Mouse (Mus musculus) small intestine, adult 2 months (tissue): Measurements from ENCODE around the gene Hivep3. TPM values are rescaled to one million over a fixed set of nuclear protein-coding genes. Genes with fewer than 3 reads are reported as not detected.
A peak's percentile ranks its signal among the peaks of the same experiment; 100 is the strongest.

ENCODE experiments used
- H3K27ac ChIP-seq: fragments of 200-500 bp; 2 replicates; pipeline ENCODE4 v1.5.1; 2012; ENCODE audit warnings: low read depth, low read length, control low read depth, inconsistent platforms; ENCODE audit not compliant: insufficient read depth
- H3K27me3 ChIP-seq: fragments of 200-500 bp; 2 replicates; pipeline ENCODE4 v1.6.1; 2012; ENCODE audit warnings: mild to moderate bottlenecking, moderate library complexity, low read length, inconsistent platforms; ENCODE audit not compliant: control insufficient read depth, insufficient read depth
- H3K36me3 ChIP-seq: fragments of 200-500 bp; 2 replicates; pipeline ENCODE4 v1.6.1; 2012; ENCODE audit warnings: mild to moderate bottlenecking, low read length, control low read depth, inconsistent platforms; ENCODE audit not compliant: control insufficient read depth, insufficient read depth
- H3K4me1 ChIP-seq: fragments of 200-500 bp; 2 replicates; pipeline ENCODE4 v1.6.1; 2012; ENCODE audit warnings: low read length, inconsistent platforms, mixed read lengths; ENCODE audit not compliant: control insufficient read depth, insufficient read depth, insufficient read length
- H3K4me3 ChIP-seq: fragments of 200-500 bp; 2 replicates; pipeline ENCODE4 v1.5.1; 2012; ENCODE audit warnings: low read depth, mild to moderate bottlenecking, control low read depth, inconsistent platforms, low read length, moderate library complexity
- CTCF ChIP-seq: fragments of 200-500 bp; IDR thresholded peaks from 2 replicates; pipeline ENCODE4 v1.5.1; 2012; ENCODE audit warnings: low read depth, mild to moderate bottlenecking, control low read depth, inconsistent platforms, low read length, moderate library complexity, mixed read lengths; ENCODE audit not compliant: insufficient replicate concordance, insufficient read length; ENCODE audit errors: extremely low read depth
- POLR2A ChIP-seq: fragments of 200-500 bp; IDR thresholded peaks from 2 replicates; pipeline ENCODE4 v1.6.1; 2012; ENCODE audit warnings: low read depth, mild to moderate bottlenecking, control low read depth, inconsistent platforms, low read length, moderate library complexity
- WGBS: fragments of 180-500 bp; shearing (Covaris S2); methylation state at CpG from one replicate; pipeline ENCODE4 v1.1.7; 2018; 5-methylcytosine and 5-hydroxymethylcytosine counted together
- polyA plus RNA-seq: library from polyadenylated mRNA; depleted of rRNA; stranded (reverse); fragments of >200 nt; gene quantifications from 2 replicates; pipeline ENCODE4 v1.2.3, GENCODE M21; 2012

The Hivep3 gene
- polyA plus RNA-seq, 1 experiment, result 3.3 TPM

GRCm38 (mm10) chr4:119973729-119974605 is 240.4 kb downstream of the Hivep3 start:
- H3K27ac ChIP-seq, result no peak overlapping the region
- no peak overlapping the region for H3K4me3 ChIP-seq
- 83% methylated on average over 9 of the region's 9 CpGs for WGBS
- H3K4me1 ChIP-seq, result no peaks in the 10 kb centered on the region
- H3K36me3 ChIP-seq, result no peaks in the 10 kb centered on the region
- no peaks in the 10 kb centered on the region for H3K27me3 ChIP-seq
- no peak for TF ChIP-seq POLR2A
- TF ChIP-seq CTCF, result no peak

GRCm38 (mm10) chr4:119975242-119975641 is 241.7 kb downstream of the Hivep3 start:
- Histone ChIP-seq H3K27me3 (no peaks in the 10 kb centered on the region), H3K4me3 (no peak overlapping the region), H3K36me3 (no peaks in the 10 kb centered on the region), H3K27ac (no peak overlapping the region), H3K4me1 (no peaks in the 10 kb centered on the region)
- TF ChIP-seq POLR2A (no peak), CTCF (no peak)
- WGBS, result 74% methylated on average over 10 of the region's 10 CpGs

- Histone ChIP-seq H3K27me3 (no peaks in the 10 kb centered on the region), H3K36me3 (no peaks in the 10 kb centered on the region), H3K4me3 (no peak overlapping the region), H3K27ac (no peak overlapping the region), H3K4me1 (no peaks in the 10 kb centered on the region)
- 68% methylated on average over 12 of the region's 12 CpGs for WGBS
- no peak for TF ChIP-seq POLR2A
- TF ChIP-seq CTCF, result no peak
Observed at GRCm38 (mm10) chr4:119975822-119976221, 242.2 kb downstream of the Hivep3 start.

- WGBS, result 24% methylated on average over 3 of the region's 3 CpGs
Observed at GRCm38 (mm10) chr4:119976428-119977168, 243.0 kb downstream of the Hivep3 start.

GRCm38 (mm10) chr4:119977817-119978491 is 244.4 kb downstream of the Hivep3 start:
- H3K36me3 ChIP-seq, result no peaks in the 10 kb centered on the region
- WGBS, result 62% methylated on average over 7 of the region's 7 CpGs
- H3K27ac ChIP-seq, result 0 out of 2 replicates have a peak overlapping the region, but pooled peaks have one; percentile 9

More at GRCm38 (mm10) chr4:119976428-119977168, 243.0 kb downstream of the Hivep3 start:
- Histone ChIP-seq H3K36me3 (no peaks in the 10 kb centered on the region), H3K4me3 (no peak overlapping the region), H3K4me1 (no peaks in the 10 kb centered on the region), H3K27ac (no peak overlapping the region), H3K27me3 (no peaks in the 10 kb centered on the region)
- TF ChIP-seq POLR2A, result no peak
- TF ChIP-seq CTCF, result no peak

GRCm38 (mm10) chr4:119979238-119979829 is 245.8 kb downstream of the Hivep3 start:
- no peaks in the 10 kb centered on the region for H3K4me1 ChIP-seq
- 71% methylated on average over 5 of the region's 5 CpGs for WGBS

More at GRCm38 (mm10) chr4:119977817-119978491, 244.4 kb downstream of the Hivep3 start:
- TF ChIP-seq POLR2A (no peak), CTCF (no peak)
- Histone ChIP-seq H3K4me3 (no peak overlapping the region), H3K27me3 (no peaks in the 10 kb centered on the region), H3K4me1 (no peaks in the 10 kb centered on the region)

More at GRCm38 (mm10) chr4:119979238-119979829, 245.8 kb downstream of the Hivep3 start:
- no peaks in the 10 kb centered on the region for H3K36me3 ChIP-seq
- no peak overlapping the region for H3K4me3 ChIP-seq
- no peak overlapping the region for H3K27ac ChIP-seq
- H3K27me3 ChIP-seq, result no peaks in the 10 kb centered on the region
- TF ChIP-seq POLR2A (no peak), CTCF (no peak)
